Mouse (Mus musculus): Measurements from ENCODE around the gene Dlec1. TPM values are rescaled to one million over a fixed set of nuclear protein-coding genes. Genes with fewer than 3 reads are reported as not detected.

Gene Dlec1
- polyA plus RNA-seq, 1 experiment: 0.07 TPM

DNA sequence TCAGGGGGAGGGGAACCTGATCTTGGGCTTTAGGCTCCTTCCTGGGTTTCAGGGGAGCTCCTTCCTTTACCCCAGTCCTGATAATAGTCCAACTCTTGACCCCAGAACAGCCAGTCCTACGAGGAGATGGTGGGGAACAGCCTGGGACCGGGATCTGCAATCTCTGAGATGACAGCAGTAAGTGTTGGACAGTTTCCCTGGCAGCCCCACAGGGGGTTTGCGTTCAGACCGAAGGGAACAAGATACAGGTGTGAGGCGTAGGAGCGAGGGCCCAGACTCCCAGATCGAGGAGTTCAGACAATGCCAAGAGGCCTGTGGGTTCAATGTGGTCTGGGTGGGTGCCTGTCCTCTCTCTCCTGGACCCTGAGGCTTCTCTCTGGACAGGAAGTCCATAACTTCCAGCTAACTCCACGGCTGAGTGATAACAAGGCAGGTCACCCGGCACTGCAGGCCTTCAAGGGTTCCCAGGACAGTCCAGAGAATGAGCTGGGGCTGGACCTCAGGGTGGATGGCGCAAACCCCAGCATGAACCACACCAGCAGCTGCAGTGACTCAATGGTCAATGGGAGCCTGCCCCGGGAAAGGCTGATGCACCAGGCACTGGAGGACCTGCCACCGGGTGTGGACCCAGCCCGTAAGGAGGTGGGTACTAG is 32.0 kb upstream of the Dlec1 start:
- Histone ChIP-seq H3ac (ENCODE audit: control insufficient read depth, insufficient read length) (no peak overlapping the region), H3K4me2 (ENCODE audit: low read depth) (no peak overlapping the region), H3K36me3 (ENCODE audit: control insufficient read depth, insufficient read depth) (no peaks in the 10 kb centered on the region), H3K27me3 (ENCODE audit: control insufficient read depth, insufficient read depth, insufficient read length) (peaks cover 15% of the 10 kb centered on the region), H3K4me3 (no peak overlapping the region), H3K79me2 (ENCODE audit: control insufficient read depth, insufficient read depth) (no peaks in the 10 kb centered on the region)
- peak in 1 of 3 experiments; percentile 8 for TF ChIP-seq MYOD1 (IDR thresholded peaks at IDR 0.05; ENCODE audit: control insufficient read depth in 1 of 3, insufficient read length in 2 of 3, low read depth in 2 of 3)
- peak; percentile 11 for TF ChIP-seq POLR2AphosphoS2 (IDR thresholded peaks at IDR 0.05; ENCODE audit: insufficient read length, low read depth)
- TF ChIP-seq MYOG (IDR thresholded peaks at IDR 0.05; ENCODE audit: control insufficient read depth in 1 of 3, insufficient read depth in 1 of 3, insufficient read length in 2 of 3, low read depth in 2 of 3): peak in 1 of 3 experiments; percentile 24
- TF ChIP-seq POLR2A (IDR thresholded peaks at IDR 0.05; ENCODE audit: insufficient read length, low read depth): no peak
- TF ChIP-seq REST (IDR thresholded peaks at IDR 0.05; ENCODE audit: insufficient read depth, insufficient read length): no peak

DNA sequence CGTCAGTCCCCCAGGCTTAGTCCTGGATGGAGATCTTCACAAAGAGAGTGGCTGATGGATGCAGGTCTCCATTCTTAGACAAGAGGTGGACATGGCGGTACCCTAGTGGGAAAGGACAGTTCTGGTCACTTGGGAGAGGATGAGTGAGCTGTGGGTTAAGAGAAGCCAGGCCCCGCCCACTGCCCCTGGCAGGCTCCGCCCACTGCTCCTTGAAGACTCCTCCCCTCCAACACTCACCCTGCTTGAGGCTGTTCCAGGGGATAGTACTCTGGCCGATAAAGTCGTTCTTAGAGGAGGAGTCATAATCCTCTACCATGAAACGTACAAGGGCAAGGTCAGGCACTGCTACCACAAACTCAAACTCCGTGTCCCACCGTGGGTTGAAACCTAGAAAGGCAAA is 30.5 kb upstream of the Dlec1 start:
- no peak overlapping the region for H3K4me2 ChIP-seq (ENCODE audit: low read depth)
- no peaks in the 10 kb centered on the region for H3K79me2 ChIP-seq (ENCODE audit: control insufficient read depth, insufficient read depth)
- peaks cover 2% of the 10 kb centered on the region for H3K27me3 ChIP-seq (ENCODE audit: control insufficient read depth, insufficient read depth, insufficient read length)
- no peak overlapping the region for H3K4me3 ChIP-seq
- TF ChIP-seq E2F4 (IDR thresholded peaks at IDR 0.05; ENCODE audit: insufficient read depth) (no peak), POLR2A (IDR thresholded peaks at IDR 0.05; ENCODE audit: insufficient read length, low read depth) (no peak), USF1 (IDR thresholded peaks at IDR 0.05; ENCODE audit: low read depth) (no peak), SRF (IDR thresholded peaks at IDR 0.05; ENCODE audit: control insufficient read depth, insufficient read length, low read depth) (no peak), TCF12 (IDR thresholded peaks at IDR 0.05; ENCODE audit: insufficient read depth, poor library complexity, severe bottlenecking) (no peak), MYOD1 (IDR thresholded peaks at IDR 0.05; ENCODE audit: control insufficient read depth in 1 of 3, insufficient read length in 2 of 3, low read depth in 2 of 3) (no peak), CEBPB (IDR thresholded peaks at IDR 0.05; ENCODE audit: insufficient read depth, poor library complexity, severe bottlenecking) (no peak), REST (IDR thresholded peaks at IDR 0.05; ENCODE audit: insufficient read depth, insufficient read length) (no peak), MAX (IDR thresholded peaks at IDR 0.05; ENCODE audit: low read depth) (no peak), MYOG (IDR thresholded peaks at IDR 0.05; ENCODE audit: control insufficient read depth in 1 of 3, insufficient read depth in 1 of 3, insufficient read length in 2 of 3, low read depth in 2 of 3) (no peak), TCF3 (IDR thresholded peaks at IDR 0.05; ENCODE audit: insufficient read length, low read depth) (no peak), POLR2AphosphoS2 (IDR thresholded peaks at IDR 0.05; ENCODE audit: insufficient read length, low read depth) (no peak)
- no peak overlapping the region for H3ac ChIP-seq (ENCODE audit: control insufficient read depth, insufficient read length)
- no peaks in the 10 kb centered on the region for H3K36me3 ChIP-seq (ENCODE audit: control insufficient read depth, insufficient read depth)

DNA sequence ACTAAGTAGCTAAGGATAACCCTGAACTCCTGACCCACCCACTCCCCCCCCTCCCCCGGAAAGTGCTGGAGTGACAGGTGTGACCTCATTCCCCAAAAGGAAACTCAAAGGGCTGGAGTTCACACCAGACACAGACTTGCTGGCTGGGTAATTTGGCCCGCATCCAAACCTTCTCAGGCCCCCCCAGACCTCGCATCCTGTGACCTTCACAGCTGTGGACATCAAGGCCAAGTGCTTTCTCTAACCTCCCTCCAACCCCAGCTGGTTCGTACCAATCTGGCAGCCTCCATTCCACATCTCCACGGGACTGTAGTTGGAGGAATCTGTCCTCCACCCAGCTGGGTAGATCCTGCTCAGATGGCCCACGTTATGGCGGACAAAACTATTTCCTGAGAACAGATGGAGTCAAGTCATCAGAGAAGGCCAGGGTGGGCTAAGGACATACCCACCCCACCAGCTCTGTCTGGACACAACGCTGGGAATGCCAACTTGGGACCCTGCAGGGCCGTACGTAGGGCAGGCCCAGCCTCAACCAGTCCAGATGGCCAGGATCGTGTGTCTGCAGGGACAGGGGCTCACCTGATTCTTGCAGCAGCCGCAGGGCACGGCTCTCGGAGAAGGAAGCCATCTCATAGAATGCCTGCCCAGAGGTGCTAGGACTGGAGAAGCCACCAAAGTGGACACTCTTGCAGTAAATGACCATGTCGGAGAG is 28.9 kb upstream of the Dlec1 start:
- no peaks in the 10 kb centered on the region for H3K27me3 ChIP-seq (ENCODE audit: control insufficient read depth, insufficient read depth, insufficient read length)
- no peak overlapping the region for H3K4me3 ChIP-seq
- H3K36me3 ChIP-seq (ENCODE audit: control insufficient read depth, insufficient read depth): no peaks in the 10 kb centered on the region
- no peaks in the 10 kb centered on the region for H3K79me2 ChIP-seq (ENCODE audit: control insufficient read depth, insufficient read depth)
- no peak overlapping the region for H3K4me2 ChIP-seq (ENCODE audit: low read depth)
- H3ac ChIP-seq (ENCODE audit: control insufficient read depth, insufficient read length): no peak overlapping the region
- TF ChIP-seq POLR2A (IDR thresholded peaks at IDR 0.05; ENCODE audit: insufficient read length, low read depth) (no peak), MAX (IDR thresholded peaks at IDR 0.05; ENCODE audit: low read depth) (no peak), MYOG (IDR thresholded peaks at IDR 0.05; ENCODE audit: control insufficient read depth in 1 of 3, insufficient read depth in 1 of 3, insufficient read length in 2 of 3, low read depth in 2 of 3) (no peak), USF1 (IDR thresholded peaks at IDR 0.05; ENCODE audit: low read depth) (no peak), POLR2AphosphoS2 (IDR thresholded peaks at IDR 0.05; ENCODE audit: insufficient read length, low read depth) (no peak), CEBPB (IDR thresholded peaks at IDR 0.05; ENCODE audit: insufficient read depth, poor library complexity, severe bottlenecking) (no peak), MYOD1 (IDR thresholded peaks at IDR 0.05; ENCODE audit: control insufficient read depth in 1 of 3, insufficient read length in 2 of 3, low read depth in 2 of 3) (no peak), TCF12 (IDR thresholded peaks at IDR 0.05; ENCODE audit: insufficient read depth, poor library complexity, severe bottlenecking) (no peak), E2F4 (IDR thresholded peaks at IDR 0.05; ENCODE audit: insufficient read depth) (no peak), SRF (IDR thresholded peaks at IDR 0.05; ENCODE audit: control insufficient read depth, insufficient read length, low read depth) (no peak), REST (IDR thresholded peaks at IDR 0.05; ENCODE audit: insufficient read depth, insufficient read length) (no peak), TCF3 (IDR thresholded peaks at IDR 0.05; ENCODE audit: insufficient read length, low read depth) (no peak)

DNA sequence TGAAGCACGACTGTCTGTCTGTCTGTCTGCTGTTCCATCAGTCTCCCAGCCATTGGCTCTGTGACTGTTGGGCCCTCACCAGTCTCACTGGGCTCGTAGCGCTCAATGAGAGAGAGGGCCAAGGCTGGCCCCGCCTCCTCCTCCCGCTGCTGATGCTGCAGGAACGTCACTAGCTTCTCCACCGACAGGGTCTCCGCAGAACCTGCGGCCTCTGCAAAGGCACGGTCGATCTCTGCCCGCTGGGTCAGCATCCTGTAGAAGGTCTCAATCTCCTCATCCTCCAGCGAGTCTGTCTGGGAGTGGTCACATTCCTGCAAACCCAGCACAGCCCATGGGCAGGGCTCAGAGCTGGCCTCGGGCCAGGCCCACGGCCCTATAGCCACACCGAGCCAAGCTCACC is 26.6 kb upstream of the Dlec1 start:
- no peak overlapping the region for H3K4me2 ChIP-seq (ENCODE audit: low read depth)
- H3K4me3 ChIP-seq: no peak overlapping the region
- TF ChIP-seq E2F4 (IDR thresholded peaks at IDR 0.05; ENCODE audit: insufficient read depth): no peak
- no peak for TF ChIP-seq TCF12 (IDR thresholded peaks at IDR 0.05; ENCODE audit: insufficient read depth, poor library complexity, severe bottlenecking)
- no peak for TF ChIP-seq POLR2A (IDR thresholded peaks at IDR 0.05; ENCODE audit: insufficient read length, low read depth)
- TF ChIP-seq POLR2AphosphoS2 (IDR thresholded peaks at IDR 0.05; ENCODE audit: insufficient read length, low read depth): no peak
- no peak for TF ChIP-seq TCF3 (IDR thresholded peaks at IDR 0.05; ENCODE audit: insufficient read length, low read depth)
- no peak for TF ChIP-seq MYOG (IDR thresholded peaks at IDR 0.05; ENCODE audit: control insufficient read depth in 1 of 3, insufficient read depth in 1 of 3, insufficient read length in 2 of 3, low read depth in 2 of 3)
- no peak for TF ChIP-seq MYOD1 (IDR thresholded peaks at IDR 0.05; ENCODE audit: control insufficient read depth in 1 of 3, insufficient read length in 2 of 3, low read depth in 2 of 3)
- H3K36me3 ChIP-seq (ENCODE audit: control insufficient read depth, insufficient read depth): no peaks in the 10 kb centered on the region
- H3K27me3 ChIP-seq (ENCODE audit: control insufficient read depth, insufficient read depth, insufficient read length): no peaks in the 10 kb centered on the region
- H3K79me2 ChIP-seq (ENCODE audit: control insufficient read depth, insufficient read depth): no peaks in the 10 kb centered on the region
- H3ac ChIP-seq (ENCODE audit: control insufficient read depth, insufficient read length): no peak overlapping the region
